Mouse (Mus musculus): ENCODE results near the gene Gabpb2.

Gabpb2 gene

GRCm38 (mm10) chr3:95194721-95195135 lies 23.0 kb downstream of the Gabpb2 start:
- no peak for DNase-seq (ENCODE audit: low spot score in 2 of 2)

- DNase-seq (ENCODE audit: low spot score in 2 of 2): no peak
Measured at GRCm38 (mm10) chr3:95186888-95187287, 30.8 kb downstream of the Gabpb2 start.

- DNase-seq (ENCODE audit: low spot score in 2 of 2): no peak
Measured at GRCm38 (mm10) chr3:95186100-95186499, 31.6 kb downstream of the Gabpb2 start.

GRCm38 (mm10) chr3:95184796-95185577 lies 32.7 kb downstream of the Gabpb2 start:
- peak in 1 of 2 experiments; percentile 16 for DNase-seq (ENCODE audit: low spot score in 2 of 2)

- DNase-seq (ENCODE audit: low spot score in 2 of 2): no peak
Measured at GRCm38 (mm10) chr3:95181841-95182240, 35.9 kb downstream of the Gabpb2 start.

GRCm38 (mm10) chr3:95179890-95180289 lies 37.8 kb downstream of the Gabpb2 start:
- no peak for DNase-seq (ENCODE audit: low spot score in 2 of 2)

GRCm38 (mm10) chr3:95178948-95179347 lies 38.8 kb downstream of the Gabpb2 start:
- peak in 1 of 2 experiments; percentile 29 for DNase-seq (ENCODE audit: low spot score in 2 of 2)

- no peak for DNase-seq (ENCODE audit: low spot score in 2 of 2)
Measured at GRCm38 (mm10) chr3:95177583-95177982, 40.1 kb downstream of the Gabpb2 start.

GRCm38 (mm10) chr3:95176500-95176899 lies 41.2 kb downstream of the Gabpb2 start:
- DNase-seq (ENCODE audit: low spot score in 2 of 2): no peak

GRCm38 (mm10) chr3:95174011-95174592 lies 43.6 kb downstream of the Gabpb2 start:
- peak; percentile 71 to 78 for DNase-seq (ENCODE audit: low spot score in 2 of 2)

GRCm38 (mm10) chr3:95173256-95173949 lies 44.3 kb downstream of the Gabpb2 start:
- no peak for DNase-seq (ENCODE audit: low spot score in 2 of 2)

GRCm38 (mm10) chr3:95172526-95173255 lies 45.0 kb downstream of the Gabpb2 start:
- DNase-seq (ENCODE audit: low spot score in 2 of 2): no peak

GRCm38 (mm10) chr3:95171105-95171504 lies 46.6 kb downstream of the Gabpb2 start:
- DNase-seq (ENCODE audit: low spot score in 2 of 2): no peak

GRCm38 (mm10) chr3:95169996-95170395 lies 47.7 kb downstream of the Gabpb2 start:
- no peak for DNase-seq (ENCODE audit: low spot score in 2 of 2)

- DNase-seq (ENCODE audit: low spot score in 2 of 2): no peak
Measured at GRCm38 (mm10) chr3:95164840-95165239, 52.9 kb downstream of the Gabpb2 start.

- DNase-seq (ENCODE audit: low spot score in 2 of 2): no peak
Measured at GRCm38 (mm10) chr3:95164256-95164550, 53.5 kb downstream of the Gabpb2 start.

- DNase-seq (ENCODE audit: low spot score in 2 of 2): no peak
Measured at GRCm38 (mm10) chr3:95163419-95164255, 54.1 kb downstream of the Gabpb2 start.

GRCm38 (mm10) chr3:95162345-95162628 lies 55.4 kb downstream of the Gabpb2 start:
- no peak for DNase-seq (ENCODE audit: low spot score in 2 of 2)

- no peak for DNase-seq (ENCODE audit: low spot score in 2 of 2)
Measured at GRCm38 (mm10) chr3:95161618-95162344, 55.9 kb downstream of the Gabpb2 start.

- no peak for DNase-seq (ENCODE audit: low spot score in 2 of 2)
Measured at GRCm38 (mm10) chr3:95161041-95161551, 56.6 kb downstream of the Gabpb2 start.

Measured in frontal cortex, postnatal 36 days (tissue).